Mouse (Mus musculus): ENCODE measurements at regions not wholly inside any gene's neighbourhood (a gene's known extent, or its start where the extent isn't known, plus 50 kb on each side); places are given as distances from the start of the nearest gene placed in this dataset.
A peak's percentile ranks its signal among the peaks of the same experiment; 100 is the strongest.

GRCm38 (mm10) chr4:39926021-39926591, 216.8 kb upstream of the Aco1 start:
- no peak overlapping the region for H3K27ac ChIP-seq
- H3K4me1 ChIP-seq (replicated peaks; ENCODE audit: insufficient read depth, low read length), result no peaks in the 10 kb centered on the region
- no peak for TF ChIP-seq CTCF (IDR thresholded peaks at IDR 0.05; ENCODE audit: low read depth)
- ATAC-seq (replicated peaks; ENCODE audit: low FRiP score, low read depth) (no peak), DNase-seq (ENCODE audit: low spot score) (no peak)
- H3K4me2 ChIP-seq (ENCODE audit: low read length), result no peak overlapping the region
- H3K9me3 ChIP-seq (replicated peaks; ENCODE audit: low read length), result no peaks in the 10 kb centered on the region
- H3K27me3 ChIP-seq (ENCODE audit: insufficient read depth, low read length), result no peaks in the 10 kb centered on the region
- H3K4me3 ChIP-seq (replicated peaks; ENCODE audit: low read depth, low read length), result no peak overlapping the region
- H3K9ac ChIP-seq (ENCODE audit: low read depth, low read length), result no peak overlapping the region
- 90% methylated on average over 3 of the region's 3 CpGs for WGBS
- H3K36me3 ChIP-seq (ENCODE audit: insufficient read depth, low read length), result no peaks in the 10 kb centered on the region

GRCm38 (mm10) chr4:39926594-39926993, 216.3 kb upstream of the Aco1 start:
- Histone ChIP-seq H3K27me3 (ENCODE audit: insufficient read depth, low read length) (no peaks in the 10 kb centered on the region), H3K4me3 (replicated peaks; ENCODE audit: low read depth, low read length) (no peak overlapping the region), H3K4me2 (ENCODE audit: low read length) (no peak overlapping the region), H3K9ac (ENCODE audit: low read depth, low read length) (no peak overlapping the region), H3K27ac (no peak overlapping the region), H3K36me3 (ENCODE audit: insufficient read depth, low read length) (no peaks in the 10 kb centered on the region), H3K9me3 (replicated peaks; ENCODE audit: low read length) (no peaks in the 10 kb centered on the region), H3K4me1 (replicated peaks; ENCODE audit: insufficient read depth, low read length) (no peaks in the 10 kb centered on the region)
- no peak for ATAC-seq (replicated peaks; ENCODE audit: low FRiP score, low read depth)
- WGBS, result 88% methylated on average over 7 of the region's 7 CpGs
- DNase-seq (ENCODE audit: low spot score), result no peak
- no peak for TF ChIP-seq CTCF (IDR thresholded peaks at IDR 0.05; ENCODE audit: low read depth)

GRCm38 (mm10) chr4:39928491-39928890, 214.4 kb upstream of the Aco1 start:
- Histone ChIP-seq H3K9ac (ENCODE audit: low read depth, low read length) (no peak overlapping the region), H3K4me1 (replicated peaks; ENCODE audit: insufficient read depth, low read length) (no peaks in the 10 kb centered on the region), H3K4me2 (ENCODE audit: low read length) (no peak overlapping the region), H3K36me3 (ENCODE audit: insufficient read depth, low read length) (no peaks in the 10 kb centered on the region), H3K27ac (no peak overlapping the region), H3K4me3 (replicated peaks; ENCODE audit: low read depth, low read length) (no peak overlapping the region), H3K27me3 (ENCODE audit: insufficient read depth, low read length) (no peaks in the 10 kb centered on the region), H3K9me3 (replicated peaks; ENCODE audit: low read length) (no peaks in the 10 kb centered on the region)
- no peak for ATAC-seq (replicated peaks; ENCODE audit: low FRiP score, low read depth)
- DNase-seq (ENCODE audit: low spot score), result peak; percentile 18
- WGBS, result 52% methylated on average over 2 of the region's 2 CpGs
- no peak for TF ChIP-seq CTCF (IDR thresholded peaks at IDR 0.05; ENCODE audit: low read depth)

GRCm38 (mm10) chr4:39934025-39934708, 208.7 kb upstream of the Aco1 start:
- no peaks in the 10 kb centered on the region for H3K36me3 ChIP-seq (ENCODE audit: insufficient read depth, low read length)
- no peaks in the 10 kb centered on the region for H3K9me3 ChIP-seq (replicated peaks; ENCODE audit: low read length)
- no peaks in the 10 kb centered on the region for H3K27me3 ChIP-seq (ENCODE audit: insufficient read depth, low read length)
- ATAC-seq (replicated peaks; ENCODE audit: low FRiP score, low read depth) (no peak), DNase-seq (ENCODE audit: low spot score) (no peak)
- no peak overlapping the region for H3K9ac ChIP-seq (ENCODE audit: low read depth, low read length)
- H3K4me1 ChIP-seq (replicated peaks; ENCODE audit: insufficient read depth, low read length), result no peaks in the 10 kb centered on the region
- H3K4me3 ChIP-seq (replicated peaks; ENCODE audit: low read depth, low read length), result no peak overlapping the region
- WGBS, result 86% methylated on average over 12 of the region's 12 CpGs
- no peak for TF ChIP-seq CTCF (IDR thresholded peaks at IDR 0.05; ENCODE audit: low read depth)
- no peak overlapping the region for H3K4me2 ChIP-seq (ENCODE audit: low read length)
- no peak overlapping the region for H3K27ac ChIP-seq

GRCm38 (mm10) chr4:39958687-39959086, 184.2 kb upstream of the Aco1 start:
- H3K27me3 ChIP-seq (ENCODE audit: insufficient read depth, low read length), result no peaks in the 10 kb centered on the region
- no peak for TF ChIP-seq CTCF (IDR thresholded peaks at IDR 0.05; ENCODE audit: low read depth)
- no peak overlapping the region for H3K9ac ChIP-seq (ENCODE audit: low read depth, low read length)
- ATAC-seq (replicated peaks; ENCODE audit: low FRiP score, low read depth), result no peak
- no peaks in the 10 kb centered on the region for H3K4me1 ChIP-seq (replicated peaks; ENCODE audit: insufficient read depth, low read length)
- H3K36me3 ChIP-seq (ENCODE audit: insufficient read depth, low read length), result no peaks in the 10 kb centered on the region
- no peak overlapping the region for H3K4me3 ChIP-seq (replicated peaks; ENCODE audit: low read depth, low read length)
- no peak overlapping the region for H3K4me2 ChIP-seq (ENCODE audit: low read length)
- no peak for DNase-seq (ENCODE audit: low spot score)
- WGBS, result 77% methylated on average over 3 of the region's 3 CpGs
- H3K9me3 ChIP-seq (replicated peaks; ENCODE audit: low read length), result no peaks in the 10 kb centered on the region
- no peak overlapping the region for H3K27ac ChIP-seq

GRCm38 (mm10) chr4:39967938-39968337, 174.9 kb upstream of the Aco1 start:
- no peak overlapping the region for H3K27ac ChIP-seq
- no peak overlapping the region for H3K4me2 ChIP-seq (ENCODE audit: low read length)
- H3K27me3 ChIP-seq (ENCODE audit: insufficient read depth, low read length), result no peaks in the 10 kb centered on the region
- no peak for TF ChIP-seq CTCF (IDR thresholded peaks at IDR 0.05; ENCODE audit: low read depth)
- WGBS, result 93% methylated on average over 3 of the region's 3 CpGs
- H3K4me3 ChIP-seq (replicated peaks; ENCODE audit: low read depth, low read length), result no peak overlapping the region
- no peaks in the 10 kb centered on the region for H3K4me1 ChIP-seq (replicated peaks; ENCODE audit: insufficient read depth, low read length)
- no peaks in the 10 kb centered on the region for H3K9me3 ChIP-seq (replicated peaks; ENCODE audit: low read length)
- H3K36me3 ChIP-seq (ENCODE audit: insufficient read depth, low read length), result no peaks in the 10 kb centered on the region
- no peak overlapping the region for H3K9ac ChIP-seq (ENCODE audit: low read depth, low read length)
- no peak for ATAC-seq (replicated peaks; ENCODE audit: low FRiP score, low read depth)
- no peak for DNase-seq (ENCODE audit: low spot score)
